Mouse (Mus musculus): ENCODE measurements around the gene Mettl7a3. TPM values are rescaled to one million over a fixed set of nuclear protein-coding genes. Genes with fewer than 3 reads are reported as not detected.

Gene Mettl7a3
- 0.29 and 0.30 TPM in 2 replicates for polyA plus RNA-seq (2015; fragmentation: Nextera tagmentation; extraction: Ambion mirVana)

DNA sequence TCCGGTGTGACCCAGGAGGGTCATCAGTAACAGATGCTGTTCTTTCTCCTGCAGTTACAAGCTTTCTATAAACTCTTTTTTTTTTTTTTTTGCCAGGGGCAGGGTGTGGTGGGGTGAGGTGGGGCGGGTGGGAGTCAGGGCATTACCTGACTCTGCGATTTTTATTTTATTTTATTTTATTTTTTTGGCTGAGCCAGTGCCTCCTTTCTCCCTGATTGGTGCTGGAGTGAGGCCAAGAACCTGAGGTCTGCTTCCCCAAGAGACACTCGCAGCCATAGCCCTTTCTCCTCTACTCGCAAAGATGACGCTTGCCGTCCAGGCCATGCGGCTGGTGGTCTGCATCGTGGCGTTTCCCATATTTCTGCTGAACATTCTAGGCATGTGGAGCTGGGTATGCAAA lies at the start of gene Mettl7a3:
Gene Mettl7a3 (plus strand): TSS at position 301 of the 400 bp plus-strand sequence.

DNA sequence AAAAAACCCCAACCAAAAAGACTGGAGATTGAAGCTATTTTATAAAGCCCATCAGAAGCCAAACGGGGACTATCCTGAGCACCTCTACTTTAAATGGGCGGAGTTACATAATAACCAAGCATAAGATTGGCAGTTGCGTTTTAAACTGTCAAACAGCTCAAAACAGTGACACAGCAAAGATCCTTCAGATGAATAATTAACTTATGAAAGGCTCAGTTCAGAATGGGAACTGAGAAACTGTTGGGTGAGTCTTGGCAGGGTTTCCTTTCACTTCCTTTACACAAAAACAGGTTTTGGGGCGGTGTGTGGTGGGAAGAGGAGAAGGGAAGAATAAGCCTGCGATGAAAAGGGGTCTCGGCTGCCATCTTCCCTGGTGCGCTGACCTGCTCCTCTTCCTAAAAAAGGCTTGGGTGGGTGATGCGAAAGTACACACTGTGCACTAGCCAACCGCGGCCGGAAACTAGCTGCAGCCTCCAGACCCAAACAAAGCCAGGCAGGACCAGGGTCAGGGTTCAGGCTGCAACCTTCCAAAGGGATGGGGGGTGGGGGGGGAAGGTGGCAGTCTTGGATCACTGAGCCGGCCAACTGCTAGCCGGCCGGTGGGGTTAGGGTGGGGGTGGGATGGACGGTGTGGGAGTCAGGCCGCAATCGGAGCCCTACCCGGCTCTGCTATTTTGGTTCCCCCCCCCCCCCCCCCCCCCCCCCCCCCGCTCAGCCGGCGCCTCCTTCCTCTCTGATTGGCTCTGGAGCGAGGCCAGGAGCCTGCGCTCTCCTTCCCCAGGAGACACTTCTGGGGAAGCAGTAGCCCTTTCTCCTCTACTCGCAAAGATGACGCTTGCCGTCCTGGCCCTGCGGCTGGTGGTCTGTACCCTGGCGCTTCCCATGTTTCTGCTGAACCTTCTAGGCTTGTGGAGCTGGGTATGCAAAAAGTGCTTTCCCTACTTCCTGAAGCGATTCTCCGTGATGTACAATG lies 30.4 kb upstream of the Mettl7a3 start, which contains the start of gene Mettl7a1:
Gene Mettl7a1 (plus strand): TSS at position 122 of the 973 bp plus-strand sequence.

DNA sequence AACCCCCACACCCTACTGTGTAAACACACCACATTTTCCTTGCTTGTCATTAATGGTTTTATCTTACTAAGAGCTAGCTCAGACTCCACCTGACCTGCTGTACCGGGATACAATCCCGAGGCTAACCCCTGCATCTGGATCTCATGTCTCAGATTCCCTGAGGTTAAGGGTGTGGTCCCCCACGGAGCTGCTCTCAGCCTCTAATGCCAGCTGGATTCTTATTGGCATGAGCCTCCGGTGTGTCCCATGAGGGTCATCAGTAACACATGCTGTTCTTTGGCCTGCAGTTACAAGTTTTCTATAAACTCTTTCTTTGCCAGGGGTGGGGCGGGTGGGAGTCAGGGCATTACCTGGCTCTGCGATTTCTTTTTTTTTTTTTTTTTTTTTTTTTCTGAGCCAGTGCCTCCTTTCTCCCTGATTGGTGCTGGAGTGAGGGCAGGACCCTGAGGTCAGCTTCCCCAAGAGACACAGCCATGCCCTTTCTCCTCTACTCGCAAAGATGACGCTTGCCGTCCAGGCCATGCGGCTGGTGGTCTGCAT lies 18.1 kb downstream of the Mettl7a3 start, which contains the start of the genes Methig1 and Mettl7a2:
Gene Methig1 (plus strand): TSS at position 439 of the 540 bp plus-strand sequence.
Gene Mettl7a2 (plus strand): TSS at position 490 of the 540 bp plus-strand sequence.

DNA sequence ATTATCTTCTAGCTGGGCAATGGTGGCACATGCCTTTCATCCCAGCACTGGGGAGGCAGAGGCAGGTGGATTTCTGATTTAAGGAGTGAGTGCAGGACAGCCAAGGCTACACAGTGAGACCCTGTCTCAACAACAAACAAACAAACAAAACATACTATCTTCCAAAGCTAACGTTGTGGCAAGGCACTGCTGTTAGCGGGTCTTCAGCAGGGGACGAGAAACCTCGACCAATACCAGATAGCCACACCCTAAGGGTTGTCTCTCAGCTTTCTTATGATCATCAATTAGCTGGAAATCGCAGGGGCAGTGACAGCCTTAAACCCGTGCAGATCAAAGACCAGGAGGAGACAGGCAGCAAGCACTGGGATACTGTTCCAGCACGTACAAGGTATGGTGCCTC lies 29.5 kb downstream of the Mettl7a3 start, which contains the start of gene Higd1c:
Gene Higd1c (plus strand): TSS at position 301 of the 400 bp plus-strand sequence.

Other genes starting within 250 kb of the Mettl7a3 start
- 27.7 and 47.7 TPM in 2 replicates for gene Atf1, start 107.1 kb upstream of the Mettl7a3 start, polyA plus RNA-seq (2015; fragmentation: Nextera tagmentation; extraction: Ambion mirVana)
- not detected in 2 replicates for gene Tmprss12, start 54.1 kb upstream of the Mettl7a3 start, polyA plus RNA-seq (2015; fragmentation: Nextera tagmentation; extraction: Ambion mirVana)
- gene Mettl7a1, start 30.8 kb upstream of the Mettl7a3 start, polyA plus RNA-seq (2015; fragmentation: Nextera tagmentation; extraction: Ambion mirVana), result 11.7 and 12.6 TPM in 2 replicates
- gene Methig1, start 18.2 kb downstream of the Mettl7a3 start, polyA plus RNA-seq (2015; fragmentation: Nextera tagmentation; extraction: Ambion mirVana), result 2.6 and 10.2 TPM in 2 replicates
- not detected in 2 replicates for gene Mettl7a2, start 18.3 kb downstream of the Mettl7a3 start, polyA plus RNA-seq (2015; fragmentation: Nextera tagmentation; extraction: Ambion mirVana)
- gene Higd1c, start 29.6 kb downstream of the Mettl7a3 start, polyA plus RNA-seq (2015; fragmentation: Nextera tagmentation; extraction: Ambion mirVana), result 2.4 and 11.4 TPM in 2 replicates
- gene Gm5475, start 87.2 kb downstream of the Mettl7a3 start, polyA plus RNA-seq (2015; fragmentation: Nextera tagmentation; extraction: Ambion mirVana), result 0.11 and 0.28 TPM in 2 replicates
- gene Slc11a2, start 90.1 kb downstream of the Mettl7a3 start, polyA plus RNA-seq (2015; fragmentation: Nextera tagmentation; extraction: Ambion mirVana), result 10.7 and 27.5 TPM in 2 replicates
- gene Letmd1, start 134.1 kb downstream of the Mettl7a3 start, polyA plus RNA-seq (2015; fragmentation: Nextera tagmentation; extraction: Ambion mirVana), result 20.8 and 30.3 TPM in 2 replicates
- gene Csrnp2, start 160.6 kb downstream of the Mettl7a3 start, polyA plus RNA-seq (2015; fragmentation: Nextera tagmentation; extraction: Ambion mirVana), result 6.5 and 7.3 TPM in 2 replicates
- 12.6 and 17.6 TPM in 2 replicates for gene Tfcp2, start 217.1 kb downstream of the Mettl7a3 start, polyA plus RNA-seq (2015; fragmentation: Nextera tagmentation; extraction: Ambion mirVana)